Mouse (Mus musculus): ENCODE data around the gene Dkk2. TPM values are rescaled to one million over a fixed set of nuclear protein-coding genes. Genes with fewer than 3 reads are reported as not detected.

The Dkk2 gene
- polyA plus RNA-seq, 1 experiment, result 2.6 TPM

GRCm38 (mm10) chr3:132129730-132130274 is 44.7 kb downstream of the Dkk2 start:
- no peak for DNase-seq (ENCODE audit: low read depth)
- TF ChIP-seq CTCF (IDR thresholded peaks at IDR 0.05; ENCODE audit: borderline replicate concordance, extremely low read depth, insufficient read depth, insufficient read length) (no peak), POLR2A (IDR thresholded peaks at IDR 0.05; ENCODE audit: borderline replicate concordance, extremely low read depth, insufficient read depth, insufficient read length, poor library complexity, severe bottlenecking) (no peak)

GRCm38 (mm10) chr3:132130781-132131180 is 45.7 kb downstream of the Dkk2 start:
- TF ChIP-seq POLR2A (IDR thresholded peaks at IDR 0.05; ENCODE audit: borderline replicate concordance, extremely low read depth, insufficient read depth, insufficient read length, poor library complexity, severe bottlenecking) (no peak), CTCF (IDR thresholded peaks at IDR 0.05; ENCODE audit: borderline replicate concordance, extremely low read depth, insufficient read depth, insufficient read length) (no peak)

GRCm38 (mm10) chr3:132131939-132132338 is 46.8 kb downstream of the Dkk2 start:
- TF ChIP-seq CTCF (IDR thresholded peaks at IDR 0.05; ENCODE audit: borderline replicate concordance, extremely low read depth, insufficient read depth, insufficient read length) (no peak), POLR2A (IDR thresholded peaks at IDR 0.05; ENCODE audit: borderline replicate concordance, extremely low read depth, insufficient read depth, insufficient read length, poor library complexity, severe bottlenecking) (no peak)
- peak; percentile 49 for DNase-seq (ENCODE audit: low read depth)

More at GRCm38 (mm10) chr3:132130781-132131180, 45.7 kb downstream of the Dkk2 start:
- DNase-seq (ENCODE audit: low read depth), result no peak

DNA sequence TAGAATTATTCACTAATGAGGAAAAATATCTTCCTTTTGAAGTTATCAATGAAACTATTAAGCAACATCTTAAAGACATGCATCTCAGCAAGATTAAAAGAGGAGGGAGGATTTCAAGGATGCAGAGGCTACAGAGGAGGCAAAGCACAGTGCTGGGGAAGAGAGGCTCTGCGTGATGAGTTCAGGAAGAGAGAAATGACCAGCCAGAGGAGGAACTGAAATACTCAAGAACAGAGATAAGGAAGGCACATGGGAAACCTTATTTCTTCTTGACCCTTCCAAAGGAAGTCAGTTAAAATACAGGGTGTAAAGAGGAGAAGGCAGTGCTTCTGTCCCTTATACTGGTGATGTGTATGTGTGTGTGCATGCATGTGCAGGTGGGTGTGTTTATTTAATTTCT is 49.4 kb downstream of the Dkk2 start:
- TF ChIP-seq POLR2A (IDR thresholded peaks at IDR 0.05; ENCODE audit: borderline replicate concordance, extremely low read depth, insufficient read depth, insufficient read length, poor library complexity, severe bottlenecking) (no peak), CTCF (IDR thresholded peaks at IDR 0.05; ENCODE audit: borderline replicate concordance, extremely low read depth, insufficient read depth, insufficient read length) (no peak)
- DNase-seq (ENCODE audit: low read depth), result no peak

- peak; percentile 82 for DNase-seq (ENCODE audit: low read depth)
- TF ChIP-seq CTCF (IDR thresholded peaks at IDR 0.05; ENCODE audit: borderline replicate concordance, extremely low read depth, insufficient read depth, insufficient read length) (no peak), POLR2A (IDR thresholded peaks at IDR 0.05; ENCODE audit: borderline replicate concordance, extremely low read depth, insufficient read depth, insufficient read length, poor library complexity, severe bottlenecking) (no peak)
Observed at GRCm38 (mm10) chr3:132137802-132138378, 52.8 kb downstream of the Dkk2 start.

DNA sequence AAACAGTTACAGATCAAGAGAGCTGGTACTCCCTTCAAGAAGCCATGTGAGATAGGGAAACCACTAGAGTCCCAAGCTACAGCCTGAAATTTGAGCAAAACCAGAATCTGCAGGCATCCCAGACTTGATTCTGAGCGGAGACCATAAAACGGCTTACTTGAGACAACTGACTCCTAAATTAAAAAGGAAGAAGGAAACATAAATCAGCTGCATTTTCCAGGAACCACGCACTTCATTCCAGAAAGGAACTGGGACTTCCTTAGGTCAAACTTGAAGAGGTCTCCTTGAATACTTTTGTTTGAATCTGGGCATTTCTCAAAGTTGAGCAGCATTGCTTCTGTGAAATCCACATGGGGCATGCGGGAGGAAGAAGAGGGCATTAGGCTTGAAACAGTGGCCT is 55.9 kb downstream of the Dkk2 start:
- DNase-seq (ENCODE audit: low read depth), result no peak
- TF ChIP-seq POLR2A (IDR thresholded peaks at IDR 0.05; ENCODE audit: borderline replicate concordance, extremely low read depth, insufficient read depth, insufficient read length, poor library complexity, severe bottlenecking) (no peak), CTCF (IDR thresholded peaks at IDR 0.05; ENCODE audit: borderline replicate concordance, extremely low read depth, insufficient read depth, insufficient read length) (no peak)

DNA sequence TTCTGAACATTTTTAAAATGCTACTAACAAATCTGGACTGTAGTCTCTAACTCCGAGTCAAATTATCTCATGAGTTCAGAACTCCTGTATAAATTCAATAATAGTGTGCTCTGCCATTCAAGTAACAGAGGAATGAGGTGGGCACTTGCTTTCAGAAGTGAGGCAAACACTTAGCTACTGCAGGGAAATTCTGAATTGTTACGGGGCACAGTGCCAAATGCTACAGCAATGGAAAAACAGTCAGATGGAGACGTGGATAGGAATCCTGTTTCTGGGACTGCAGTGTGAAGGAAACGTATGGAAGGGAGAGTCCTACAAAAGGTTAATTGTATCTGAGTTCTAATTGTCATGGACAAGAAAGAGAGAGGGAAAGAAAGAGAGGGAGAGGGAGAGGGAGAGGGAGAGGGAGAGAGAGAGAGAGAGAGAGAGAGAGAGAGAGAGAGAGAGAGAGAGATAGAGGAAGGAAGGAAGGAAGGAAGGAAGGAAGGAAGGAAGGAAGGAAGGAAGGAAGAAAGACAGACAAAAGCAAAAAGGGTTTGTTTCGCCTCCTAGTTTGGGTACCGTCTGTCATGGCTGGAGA is 64.4 kb downstream of the Dkk2 start:
- TF ChIP-seq POLR2A (IDR thresholded peaks at IDR 0.05; ENCODE audit: borderline replicate concordance, extremely low read depth, insufficient read depth, insufficient read length, poor library complexity, severe bottlenecking) (no peak), CTCF (IDR thresholded peaks at IDR 0.05; ENCODE audit: borderline replicate concordance, extremely low read depth, insufficient read depth, insufficient read length) (no peak)
- DNase-seq (ENCODE audit: low read depth), result peak; percentile 58

DNA sequence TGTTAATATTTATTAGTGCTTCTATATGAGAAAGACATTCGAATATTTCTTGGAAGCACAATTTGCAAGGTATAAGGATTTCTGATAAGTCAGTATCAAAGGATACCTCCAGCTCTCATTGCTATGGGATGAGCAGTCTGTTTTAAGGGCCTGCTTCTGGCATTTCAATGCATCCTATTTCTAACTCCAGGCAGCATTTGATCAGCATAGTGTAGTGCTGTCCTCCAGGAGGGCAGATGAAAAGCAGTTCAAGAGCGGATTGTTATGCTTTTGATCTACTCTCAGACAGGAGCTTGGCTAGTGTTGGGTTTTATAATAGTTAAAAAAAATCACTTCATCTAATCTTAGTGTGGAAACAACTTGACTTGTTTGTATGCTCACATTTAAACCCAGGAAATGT is 73.7 kb downstream of the Dkk2 start:
- DNase-seq (ENCODE audit: low read depth), result peak; percentile 29
- TF ChIP-seq CTCF (IDR thresholded peaks at IDR 0.05; ENCODE audit: borderline replicate concordance, extremely low read depth, insufficient read depth, insufficient read length), result no peak
- no peak for TF ChIP-seq POLR2A (IDR thresholded peaks at IDR 0.05; ENCODE audit: borderline replicate concordance, extremely low read depth, insufficient read depth, insufficient read length, poor library complexity, severe bottlenecking)

DNA sequence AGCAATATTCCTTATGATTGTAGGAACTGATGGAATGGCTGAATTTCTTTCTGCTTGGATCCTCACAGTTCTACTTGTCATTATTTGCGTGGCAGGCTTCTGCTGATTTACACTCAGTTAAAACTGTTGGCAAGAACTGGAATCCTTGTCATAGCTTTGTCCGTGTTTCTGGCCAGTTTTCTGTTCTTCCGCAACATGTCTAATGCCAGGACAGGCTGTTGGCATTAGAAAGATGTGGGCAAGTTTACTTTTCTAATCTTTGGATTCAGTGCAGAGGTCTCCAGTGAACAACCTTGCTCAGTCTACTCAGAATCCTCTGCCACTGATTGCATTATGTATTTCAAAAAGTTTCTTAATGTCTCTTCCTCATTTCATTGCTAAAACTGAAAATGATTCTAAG is 83.8 kb downstream of the Dkk2 start:
- DNase-seq (ENCODE audit: low read depth), result no peak
- no peak for TF ChIP-seq CTCF (IDR thresholded peaks at IDR 0.05; ENCODE audit: borderline replicate concordance, extremely low read depth, insufficient read depth, insufficient read length)
- no peak for TF ChIP-seq POLR2A (IDR thresholded peaks at IDR 0.05; ENCODE audit: borderline replicate concordance, extremely low read depth, insufficient read depth, insufficient read length, poor library complexity, severe bottlenecking)

DNA sequence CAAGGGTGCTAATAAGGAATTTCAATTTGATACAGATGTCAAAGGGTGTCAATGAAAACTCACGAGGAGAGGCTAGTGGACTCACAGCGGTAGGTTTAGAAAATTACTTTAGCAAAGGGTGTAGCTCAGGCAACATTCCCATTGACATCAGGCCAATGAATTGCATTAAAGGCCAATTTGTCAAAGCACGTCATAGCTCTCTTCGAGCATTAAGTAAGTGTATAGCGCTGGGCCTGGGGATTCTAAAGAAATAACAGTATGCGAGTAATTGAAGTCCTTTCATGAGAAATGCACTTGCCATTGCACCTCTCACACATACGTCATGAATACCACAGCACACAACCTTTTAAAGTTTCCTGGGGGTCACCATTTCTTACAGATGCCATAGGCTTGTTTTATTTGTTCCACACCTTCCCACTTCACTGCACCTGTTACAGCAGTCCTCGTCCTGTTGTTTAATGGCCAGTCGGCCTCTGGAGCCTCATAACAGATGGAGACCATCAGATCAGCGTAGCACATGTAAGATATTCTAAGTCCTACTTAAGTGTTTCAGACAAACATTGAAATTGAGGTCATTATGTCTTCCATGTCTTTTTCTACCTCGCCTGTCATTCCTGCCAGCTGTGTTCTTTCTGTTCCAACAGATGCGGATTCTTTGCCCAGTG is 101.9 kb downstream of the Dkk2 start:
- no peak for DNase-seq (ENCODE audit: low read depth)
- TF ChIP-seq CTCF (IDR thresholded peaks at IDR 0.05; ENCODE audit: borderline replicate concordance, extremely low read depth, insufficient read depth, insufficient read length), result no peak
- TF ChIP-seq POLR2A (IDR thresholded peaks at IDR 0.05; ENCODE audit: borderline replicate concordance, extremely low read depth, insufficient read depth, insufficient read length, poor library complexity, severe bottlenecking), result no peak

DNA sequence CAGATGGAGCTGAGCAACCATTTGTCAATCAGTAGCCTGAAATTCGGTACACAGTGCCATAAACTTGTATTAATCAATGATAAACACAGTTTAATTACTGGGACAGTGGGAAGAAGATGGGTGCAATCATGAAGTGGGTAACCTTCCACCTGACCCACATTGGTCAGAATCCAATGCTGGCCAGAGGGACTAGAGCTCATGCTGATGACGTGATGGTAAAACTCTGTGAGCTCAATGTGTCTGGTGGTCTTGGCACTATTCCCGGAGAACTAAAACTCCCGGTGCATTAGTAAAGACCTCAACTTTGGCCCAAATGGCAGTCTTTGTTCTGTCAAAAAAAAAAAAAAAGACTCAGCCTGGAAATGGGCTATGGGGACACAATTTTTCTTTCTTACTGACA is 116.9 kb downstream of the Dkk2 start:
- TF ChIP-seq POLR2A (IDR thresholded peaks at IDR 0.05; ENCODE audit: borderline replicate concordance, extremely low read depth, insufficient read depth, insufficient read length, poor library complexity, severe bottlenecking), result no peak
- peak; percentile 62 for DNase-seq (ENCODE audit: low read depth)

All from brain, embryonic 14.5 days (tissue).